Mouse (Mus musculus) cerebellum, postnatal 36 days (tissue): Measurements from ENCODE around the gene Cuedc1.

Experiments
- DNase-seq, 2 experiments: peaks; one replicate each; pipeline ENCODE4 v3.0.0; 2021 to 2022; ENCODE audit warnings: mixed read lengths in 2 of 2

The Cuedc1 gene

GRCm38 (mm10) chr11:88086737-88087627 is 10.9 kb upstream of the Cuedc1 start:
- DNase-seq, result peak; percentile 94 to 96

GRCm38 (mm10) chr11:88089150-88089549 is 8.7 kb upstream of the Cuedc1 start:
- DNase-seq, result no peak

GRCm38 (mm10) chr11:88090293-88090692 is 7.6 kb upstream of the Cuedc1 start:
- DNase-seq, result no peak

- no peak for DNase-seq
Observed at GRCm38 (mm10) chr11:88091949-88092348, 5.9 kb upstream of the Cuedc1 start.

GRCm38 (mm10) chr11:88097173-88097572 is 685 bp upstream of the Cuedc1 start:
- DNase-seq, result no peak

GRCm38 (mm10) chr11:88098787-88099598 is 1.1 kb downstream of the Cuedc1 start:
- peak; percentile 74 to 79 for DNase-seq

GRCm38 (mm10) chr11:88099599-88100023 is 1.8 kb downstream of the Cuedc1 start:
- DNase-seq, result peak in 1 of 2 experiments; percentile 34

GRCm38 (mm10) chr11:88100170-88100569 is 2.3 kb downstream of the Cuedc1 start:
- no peak for DNase-seq

GRCm38 (mm10) chr11:88103214-88103941 is 5.5 kb downstream of the Cuedc1 start:
- DNase-seq, result no peak

- DNase-seq, result no peak
Observed at GRCm38 (mm10) chr11:88105494-88106291, 7.8 kb downstream of the Cuedc1 start.

GRCm38 (mm10) chr11:88106292-88106554 is 8.4 kb downstream of the Cuedc1 start:
- DNase-seq, result no peak

GRCm38 (mm10) chr11:88107365-88107764 is 9.5 kb downstream of the Cuedc1 start:
- no peak for DNase-seq

GRCm38 (mm10) chr11:88110031-88110594 is 12.3 kb downstream of the Cuedc1 start:
- no peak for DNase-seq

- no peak for DNase-seq
Observed at GRCm38 (mm10) chr11:88112078-88112477, 14.2 kb downstream of the Cuedc1 start.

GRCm38 (mm10) chr11:88112677-88113333 is 14.9 kb downstream of the Cuedc1 start:
- no peak for DNase-seq

- no peak for DNase-seq
Observed at GRCm38 (mm10) chr11:88113543-88114271, 15.8 kb downstream of the Cuedc1 start.

- no peak for DNase-seq
Observed at GRCm38 (mm10) chr11:88114871-88115301, 17.0 kb downstream of the Cuedc1 start.

GRCm38 (mm10) chr11:88116568-88116967 is 18.7 kb downstream of the Cuedc1 start:
- no peak for DNase-seq

- DNase-seq, result no peak
Observed at GRCm38 (mm10) chr11:88117356-88118090, 19.7 kb downstream of the Cuedc1 start.

- DNase-seq, result no peak
Observed at GRCm38 (mm10) chr11:88118091-88118440, 20.2 kb downstream of the Cuedc1 start.
